Mouse (Mus musculus) embryonic facial prominence, embryonic 14.5 days (tissue): ENCODE results near the gene Meiob. TPM values are rescaled to one million over a fixed set of nuclear protein-coding genes. Genes with fewer than 3 reads are reported as not detected.
A peak's percentile ranks its signal among the peaks of the same experiment; 100 is the strongest.

Experiments used
- ATAC-seq: fragments of 200-750 bp; cut with Nextera tagmentation; 2 replicates; pipeline ENCODE4 v1.8.0; 2017; ENCODE audit warnings: low read depth, moderate number of reproducible peaks, moderate TSS enrichment
- DNase-seq: peaks from one replicate; pipeline ENCODE4 v3.0.0-alpha.2; 2015; ENCODE audit warnings: low spot score
- H3K27ac ChIP-seq: fragments of 300-500 bp; sonication (generic); replicated peaks from 2 replicates; pipeline ENCODE4 v1.5.1; 2014; ENCODE audit warnings: low read depth, mild to moderate bottlenecking, low read length, moderate library complexity
- H3K27me3 ChIP-seq: fragments of 300-500 bp; sonication (generic); replicated peaks from 2 replicates; pipeline ENCODE4 v1.6.1; 2014; ENCODE audit warnings: low read length; ENCODE audit not compliant: control insufficient read depth, insufficient read depth
- H3K36me3 ChIP-seq: fragments of 300-500 bp; sonication (generic); 2 replicates; pipeline ENCODE4 v1.6.1; 2014; ENCODE audit warnings: low read length, mixed read lengths; ENCODE audit not compliant: control insufficient read depth, insufficient read depth
- H3K4me1 ChIP-seq: fragments of 300-500 bp; sonication (generic); 2 replicates; pipeline ENCODE4 v1.6.1; 2014; ENCODE audit warnings: antibody characterized with exemption, low read length; ENCODE audit not compliant: control insufficient read depth, insufficient read depth
- H3K4me2 ChIP-seq: fragments of 300-500 bp; sonication (generic); 2 replicates; pipeline ENCODE4 v1.6.1; 2014; ENCODE audit warnings: low read depth, mild to moderate bottlenecking, low read length, moderate library complexity, mixed read lengths
- H3K4me3 ChIP-seq: fragments of 300-500 bp; sonication (generic); 2 replicates; pipeline ENCODE4 v1.5.1; 2014; ENCODE audit warnings: low read depth, mild to moderate bottlenecking, low read length
- H3K9ac ChIP-seq: fragments of 300-500 bp; sonication (generic); 2 replicates; pipeline ENCODE4 v1.6.1; 2014; ENCODE audit warnings: low read depth, mild to moderate bottlenecking, low read length, moderate library complexity, mixed read lengths
- H3K9me3 ChIP-seq: fragments of 300-500 bp; sonication (generic); 2 replicates; pipeline ENCODE4 v1.6.1; 2016; ENCODE audit warnings: low read length; ENCODE audit not compliant: control insufficient read depth
- WGBS: fragments of 180-500 bp; shearing (Covaris S2); extraction: QIAGEN DNeasy Blood & Tissue Kit; methylation state at CpG from one replicate; pipeline ENCODE4 v1.1.7; 2014; 5-methylcytosine and 5-hydroxymethylcytosine counted together
- polyA plus RNA-seq: library from polyadenylated mRNA; unstranded; fragments of >200 nt; fragmentation: Nextera tagmentation; extraction: Ambion mirVana; gene quantifications from 2 replicates; pipeline ENCODE4 v1.2.1, GENCODE M21; 2014

Gene Meiob
- polyA plus RNA-seq, 1 experiment from 2014 or later, result not detected

GRCm38 (mm10) chr17:24777073-24777472 lies 27.0 kb upstream of the Meiob start:
- Histone ChIP-seq H3K27me3 (no peaks in the 10 kb centered on the region), H3K9ac (no peak overlapping the region), H3K4me2 (no peak overlapping the region), H3K27ac (no peak overlapping the region), H3K4me1 (no peaks in the 10 kb centered on the region), H3K36me3 (no peaks in the 10 kb centered on the region), H3K4me3 (no peak overlapping the region), H3K9me3 (no peaks in the 10 kb centered on the region)
- 55% methylated on average over 1 of the region's 2 CpGs for WGBS
- no peak for DNase-seq
- ATAC-seq, result peak; percentile 41; the same call in 1 of the 2 replicates

GRCm38 (mm10) chr17:24780821-24781220 lies 23.3 kb upstream of the Meiob start:
- WGBS, result 78% methylated on average over 2 of the region's 2 CpGs
- no peaks in the 10 kb centered on the region for H3K9me3 ChIP-seq
- DNase-seq (no peak), ATAC-seq (no peak)
- H3K36me3 ChIP-seq, result no peaks in the 10 kb centered on the region
- no peak overlapping the region for H3K4me3 ChIP-seq
- H3K27ac ChIP-seq, result no peak overlapping the region
- no peaks in the 10 kb centered on the region for H3K4me1 ChIP-seq
- H3K27me3 ChIP-seq, result no peaks in the 10 kb centered on the region
- no peak overlapping the region for H3K4me2 ChIP-seq
- H3K9ac ChIP-seq, result no peak overlapping the region

- Histone ChIP-seq H3K4me3 (no peak overlapping the region), H3K9ac (no peak overlapping the region), H3K9me3 (no peaks in the 10 kb centered on the region), H3K4me1 (no peaks in the 10 kb centered on the region), H3K27ac (no peak overlapping the region), H3K4me2 (no peak overlapping the region), H3K36me3 (no peaks in the 10 kb centered on the region), H3K27me3 (no peaks in the 10 kb centered on the region)
- no peak for ATAC-seq
- WGBS, result 65% methylated on average over 8 of the region's 8 CpGs
- no peak for DNase-seq
Observed at GRCm38 (mm10) chr17:24792190-24792589, 11.9 kb upstream of the Meiob start.

- Histone ChIP-seq H3K4me1 (no peaks in the 10 kb centered on the region), H3K9ac (no peak overlapping the region), H3K4me3 (no peak overlapping the region), H3K36me3 (no peaks in the 10 kb centered on the region), H3K9me3 (no peaks in the 10 kb centered on the region), H3K27me3 (no peaks in the 10 kb centered on the region), H3K4me2 (no peak overlapping the region), H3K27ac (no peak overlapping the region)
- ATAC-seq, result no peak
- no peak for DNase-seq
- 67% methylated on average over 12 of the region's 12 CpGs for WGBS
Observed at GRCm38 (mm10) chr17:24794791-24795190, 9.3 kb upstream of the Meiob start.

- Histone ChIP-seq H3K36me3 (no peaks in the 10 kb centered on the region), H3K27me3 (no peaks in the 10 kb centered on the region), H3K27ac (no peak overlapping the region), H3K9me3 (no peaks in the 10 kb centered on the region), H3K4me2 (no peak overlapping the region), H3K4me3 (no peak overlapping the region), H3K4me1 (no peaks in the 10 kb centered on the region), H3K9ac (no peak overlapping the region)
- ATAC-seq (no peak), DNase-seq (no peak)
- 73% methylated on average over 3 of the region's 3 CpGs for WGBS
Observed at GRCm38 (mm10) chr17:24796969-24797368, 7.1 kb upstream of the Meiob start.

GRCm38 (mm10) chr17:24798229-24798628 lies 5.9 kb upstream of the Meiob start:
- H3K27me3 ChIP-seq, result 0 out of 2 replicates have a peak, but pooled peaks cover 2% of the 10 kb centered on the region

GRCm38 (mm10) chr17:24799476-24799875 lies 4.6 kb upstream of the Meiob start:
- Histone ChIP-seq H3K36me3 (no peaks in the 10 kb centered on the region), H3K4me2 (no peak overlapping the region), H3K4me1 (no peaks in the 10 kb centered on the region), H3K27ac (no peak overlapping the region), H3K27me3 (peaks cover 10% of the 10 kb centered on the region; the same call in 1 of the 2 replicates), H3K9ac (no peak overlapping the region), H3K4me3 (no peak overlapping the region), H3K9me3 (no peaks in the 10 kb centered on the region)
- 86% methylated on average over 4 of the region's 4 CpGs for WGBS
- no peak for DNase-seq
- ATAC-seq, result no peak

More at GRCm38 (mm10) chr17:24798229-24798628, 5.9 kb upstream of the Meiob start:
- H3K36me3 ChIP-seq, result no peaks in the 10 kb centered on the region
- no peak overlapping the region for H3K9ac ChIP-seq
- H3K4me2 ChIP-seq, result no peak overlapping the region
- ATAC-seq, result no peak
- no peaks in the 10 kb centered on the region for H3K4me1 ChIP-seq
- 47% methylated on average over 8 of the region's 9 CpGs for WGBS
- no peaks in the 10 kb centered on the region for H3K9me3 ChIP-seq
- no peak for DNase-seq
- no peak overlapping the region for H3K27ac ChIP-seq
- H3K4me3 ChIP-seq, result no peak overlapping the region

- H3K9ac ChIP-seq, result no peak overlapping the region
- no peak for DNase-seq
- H3K36me3 ChIP-seq, result no peaks in the 10 kb centered on the region
- peaks cover 19% of the 10 kb centered on the region for H3K27me3 ChIP-seq
- H3K4me1 ChIP-seq, result no peaks in the 10 kb centered on the region
- no peak overlapping the region for H3K27ac ChIP-seq
- no peak overlapping the region for H3K4me2 ChIP-seq
- ATAC-seq, result no peak
- no peak overlapping the region for H3K4me3 ChIP-seq
- WGBS, result 45% methylated on average over 3 of the region's 3 CpGs
- no peaks in the 10 kb centered on the region for H3K9me3 ChIP-seq
Observed at GRCm38 (mm10) chr17:24800524-24800923, 3.6 kb upstream of the Meiob start.

- no peaks in the 10 kb centered on the region for H3K36me3 ChIP-seq
- H3K9ac ChIP-seq, result no peak overlapping the region
- no peak overlapping the region for H3K4me2 ChIP-seq
- H3K27me3 ChIP-seq, result peaks cover 7% of the 10 kb centered on the region
- H3K9me3 ChIP-seq, result no peaks in the 10 kb centered on the region
- H3K27ac ChIP-seq, result no peak overlapping the region
- 76% methylated on average over 3 of the region's 3 CpGs for WGBS
- ATAC-seq (no peak), DNase-seq (no peak)
- H3K4me3 ChIP-seq, result no peak overlapping the region
- H3K4me1 ChIP-seq, result no peaks in the 10 kb centered on the region
Observed at GRCm38 (mm10) chr17:24811211-24811610, 7.1 kb downstream of the Meiob start.
